Mouse (Mus musculus) monocyte, adult 5-6 weeks (primary cell): Measurements from ENCODE around the gene Arl3. TPM values are rescaled to one million over a fixed set of nuclear protein-coding genes. Genes with fewer than 3 reads are reported as not detected.
"Not testable (repeated sequence)": the region's sequence is repeated elsewhere in the genome, so short reads cannot be mapped to it uniquely, and the experiment has no call there.

Source experiments
- ATAC-seq: fragments of 153-309, 156-312 bp; replicated peaks from 2 replicates; pipeline ENCODE4 v1.8.0; 2017; ENCODE audit warnings: mild to moderate bottlenecking; ENCODE audit not compliant: low TSS enrichment, insufficient number of reproducible peaks, severe bottlenecking, poor library complexity, low FRiP score
- total RNA-seq: library from RNA; stranded (forward); fragments of 200-1000, 200-491, 200-594 nt; gene quantifications from 3 replicates; pipeline ENCODE4 v1.2.3, GENCODE M21; 2017

Arl3 gene
- total RNA-seq, 1 experiment from 2014 or later, result 26.2 TPM

DNA sequence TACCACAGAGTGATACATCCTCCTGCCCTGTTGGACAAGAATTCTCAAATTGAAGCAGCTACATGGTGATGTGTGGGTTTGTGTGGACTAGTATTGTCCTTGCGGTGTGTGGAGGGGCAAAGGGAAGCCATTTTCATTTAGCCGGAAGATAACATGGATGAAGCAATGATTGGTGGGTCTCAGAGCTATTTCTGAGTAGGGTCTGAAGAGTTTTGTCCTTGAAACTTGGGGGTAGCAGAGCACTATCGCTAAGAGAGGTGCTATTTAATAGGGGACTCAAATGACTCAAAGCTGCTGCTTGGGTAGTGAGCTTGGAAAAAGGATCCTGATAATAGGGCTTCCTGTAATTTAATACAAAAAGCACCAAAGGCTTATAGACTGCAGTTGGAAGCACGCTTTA lies 25.2 kb upstream of the Arl3 start:
- ATAC-seq, result no peak

DNA sequence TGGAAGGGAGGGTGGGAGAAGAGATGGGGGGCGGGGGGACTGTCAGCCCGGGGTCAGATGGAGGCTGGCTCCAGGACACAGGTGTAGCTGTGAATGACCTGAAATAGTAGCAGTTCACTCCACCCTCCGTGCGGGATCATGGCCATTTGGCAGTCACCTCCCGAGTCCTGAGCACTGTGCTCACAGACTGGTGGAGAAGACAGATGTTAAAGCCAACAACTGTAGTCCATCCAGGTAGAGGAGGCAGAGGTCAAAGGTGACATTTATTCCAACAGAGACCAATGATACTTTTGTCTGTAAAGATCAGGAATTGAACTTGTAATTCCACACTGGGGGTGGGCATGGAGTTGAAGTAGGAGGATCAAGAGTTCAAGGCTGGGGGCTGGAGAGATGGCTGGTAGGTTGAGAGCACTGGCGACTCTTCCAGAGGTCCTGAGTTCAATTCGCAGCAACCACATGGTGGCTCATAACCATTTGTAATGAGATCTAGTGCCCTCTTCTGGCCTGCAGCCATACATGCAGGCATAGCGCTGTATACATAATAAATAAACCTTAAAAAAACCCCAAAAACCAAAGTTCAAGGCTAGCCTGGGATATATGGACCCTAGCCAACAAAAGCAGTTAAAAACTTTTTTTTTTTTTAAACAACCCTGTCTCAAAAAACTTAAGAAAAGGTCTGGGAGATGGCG lies 19.9 kb upstream of the Arl3 start:
- no peak for ATAC-seq

DNA sequence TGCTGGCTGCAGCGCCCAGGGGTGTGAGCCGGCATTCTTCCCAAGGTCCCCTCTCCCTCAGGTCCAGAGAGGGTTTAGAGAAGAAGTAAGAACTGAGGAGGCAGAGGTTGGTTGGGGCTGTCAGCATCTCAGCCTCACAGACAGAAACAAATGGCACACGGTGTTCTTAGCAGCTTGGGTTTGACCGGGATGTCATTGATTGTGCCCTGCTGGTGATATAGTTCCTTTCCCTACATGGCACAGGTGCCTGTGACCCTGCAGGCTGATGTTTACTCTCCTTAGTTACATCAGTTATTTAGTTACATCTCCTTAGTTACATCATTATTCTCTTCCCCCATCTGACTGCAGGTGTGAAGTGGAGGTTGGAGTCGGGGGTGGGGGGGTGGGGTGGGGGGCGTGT lies 18.6 kb upstream of the Arl3 start:
- ATAC-seq, result no peak

- ATAC-seq, result peak; percentile 84
These were observed 15.0 kb upstream of the Arl3 start for GRCm38 (mm10) chr19:46587823-46588508.

GRCm38 (mm10) chr19:46575196-46575595 lies 2.2 kb upstream of the Arl3 start:
- no peak for ATAC-seq

GRCm38 (mm10) chr19:46573990-46574389 lies 992 bp upstream of the Arl3 start:
- ATAC-seq, result no peak

DNA sequence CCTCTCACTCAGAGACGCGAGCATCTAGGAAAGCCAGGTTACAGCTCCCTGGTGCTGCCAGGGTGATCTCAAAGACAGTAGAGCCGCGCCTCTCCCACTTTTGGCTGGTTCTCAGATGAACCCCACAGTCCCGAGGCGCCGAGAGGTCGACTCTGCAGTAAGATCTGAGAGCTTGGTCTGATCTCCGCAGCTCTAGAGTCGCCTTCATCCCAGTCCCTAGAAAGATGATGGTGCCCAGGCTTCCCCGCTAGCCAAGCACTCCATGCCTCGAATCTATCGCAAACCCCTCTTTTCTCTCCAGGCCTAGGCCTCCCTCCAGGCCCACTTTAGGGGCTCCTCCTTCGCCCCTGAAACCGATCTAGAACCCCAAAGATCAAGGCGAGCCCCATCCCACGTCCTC lies 450 bp downstream of the Arl3 start:
- ATAC-seq, result no peak; the same call in 1 of the 2 replicates

- no peak for ATAC-seq
These were observed 1.1 kb downstream of the Arl3 start for GRCm38 (mm10) chr19:46571878-46572244.

DNA sequence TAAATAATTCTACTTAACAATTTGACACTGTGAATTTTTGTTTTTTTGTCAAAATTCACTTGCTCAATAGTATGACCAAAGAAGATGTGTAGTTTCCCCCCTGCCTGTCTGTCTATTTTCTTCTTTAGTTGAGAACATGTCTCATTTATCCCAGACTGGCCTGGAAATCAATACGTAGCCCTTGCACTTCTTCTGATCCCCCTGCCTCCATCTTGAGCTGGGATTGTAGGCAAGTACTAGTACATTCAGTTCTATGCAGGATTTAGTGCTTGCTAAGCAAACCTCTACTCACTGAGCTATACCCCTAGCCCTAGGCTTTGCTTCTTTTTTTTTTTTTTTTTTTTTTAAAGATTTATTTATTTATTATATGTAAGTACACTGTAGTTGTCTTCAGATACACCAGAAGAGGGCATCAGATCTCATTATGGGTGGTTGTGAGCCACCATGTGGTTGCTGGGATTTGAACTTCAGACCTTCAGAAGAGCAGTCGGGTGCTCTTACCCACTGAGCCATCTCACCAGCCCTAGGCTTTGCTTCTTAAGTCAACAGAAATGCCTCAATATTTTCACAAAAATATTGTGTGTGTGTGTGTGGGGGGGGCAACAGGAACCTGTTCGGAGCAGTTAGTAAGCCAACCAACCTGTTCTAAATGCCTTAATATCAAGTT lies 1.7 kb downstream of the Arl3 start:
- not testable (repeated sequence) for ATAC-seq

- 0 out of 2 replicates have a peak, but pooled peaks have one; percentile 13 for ATAC-seq
These were observed 8.9 kb downstream of the Arl3 start for GRCm38 (mm10) chr19:46564043-46564462.

GRCm38 (mm10) chr19:46563603-46564002 lies 9.4 kb downstream of the Arl3 start:
- ATAC-seq, result no peak

- no peak for ATAC-seq
These were observed 10.2 kb downstream of the Arl3 start for GRCm38 (mm10) chr19:46562581-46563515.

DNA sequence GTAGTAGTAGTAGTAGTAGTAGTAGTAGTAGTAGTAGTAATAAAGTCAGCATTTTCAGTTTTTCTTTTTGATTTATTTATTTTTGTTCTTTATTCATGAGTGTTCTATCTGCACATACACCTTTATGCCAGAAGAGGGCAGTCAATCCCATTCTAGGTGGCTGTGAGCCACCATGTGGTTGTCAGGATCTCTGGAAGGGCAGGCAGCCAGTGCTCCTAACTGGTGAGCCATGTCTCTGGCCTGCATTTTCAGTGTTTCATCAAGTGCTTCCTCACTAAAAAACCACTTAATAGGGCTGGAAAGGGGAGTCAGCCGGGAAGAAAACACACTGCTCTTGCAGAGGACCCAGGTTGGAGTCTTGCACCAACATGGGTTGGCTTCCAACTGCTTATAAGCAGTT lies 10.9 kb downstream of the Arl3 start:
- ATAC-seq, result peak; percentile 88

- no peak for ATAC-seq
These were observed 14.4 kb downstream of the Arl3 start for GRCm38 (mm10) chr19:46558631-46559030.

- no peak for ATAC-seq
These were observed 15.0 kb downstream of the Arl3 start for GRCm38 (mm10) chr19:46558009-46558408.

DNA sequence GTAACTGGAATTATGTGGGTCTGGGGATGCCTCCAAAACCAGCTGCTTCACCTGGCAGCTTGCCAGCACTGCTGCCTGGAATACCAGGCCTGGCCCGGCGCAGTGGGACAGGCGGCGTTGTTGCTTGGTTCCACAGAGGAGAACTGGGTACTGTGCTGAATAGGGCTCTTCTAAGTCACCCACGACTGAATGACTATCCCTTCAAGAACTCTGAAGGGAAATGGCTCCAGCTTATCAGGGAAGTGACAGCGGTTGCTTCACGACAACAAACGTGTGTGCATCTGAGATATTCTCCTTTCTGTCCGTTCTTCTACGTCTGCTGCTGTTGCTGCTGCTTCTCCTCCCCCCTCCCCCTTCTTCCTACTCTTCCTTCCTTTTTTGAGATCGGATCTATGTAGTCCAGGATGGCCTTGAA lies 19.4 kb downstream of the Arl3 start:
- 0 out of 2 replicates have a peak, but pooled peaks have one; percentile 13 for ATAC-seq

- no peak for ATAC-seq
These were observed 20.5 kb downstream of the Arl3 start for GRCm38 (mm10) chr19:46552496-46552895.

GRCm38 (mm10) chr19:46550385-46550784 lies 22.6 kb downstream of the Arl3 start:
- no peak for ATAC-seq

DNA sequence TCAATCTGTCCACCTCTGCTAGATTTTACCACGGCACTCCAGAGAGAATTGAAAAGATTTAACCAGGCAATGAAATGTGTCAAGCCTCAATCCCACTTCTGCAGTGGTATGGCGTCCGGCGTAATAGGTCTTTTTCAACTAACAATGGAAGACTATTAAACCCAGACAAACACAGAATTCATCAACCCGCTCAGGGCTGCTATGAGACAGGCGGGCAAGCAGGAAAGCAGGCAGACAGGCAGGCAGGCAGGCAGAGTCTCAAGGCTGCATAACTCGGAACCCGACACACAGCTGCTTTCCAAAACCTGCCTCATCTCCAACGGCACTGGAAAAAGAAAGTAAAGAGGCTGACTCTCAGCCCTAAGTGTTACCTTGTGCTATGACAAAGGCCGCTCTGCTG lies 24.9 kb downstream of the Arl3 start:
- ATAC-seq, result no peak
